Mouse (Mus musculus) T-helper 2 cell (primary cell): ENCODE measurements around the gene Ice1.

ENCODE experiments used
- in situ Hi-C: fragments of 300-600 bp; cut with MboI, MseI; formaldehyde crosslinking; loops from one replicate; pipeline ENCODE4 v1.15.1; 2025; ENCODE audit warnings: high pct_unique_total_duplicates

Gene Ice1

GRCm38 (mm10) chr13:70641381-70641780 is 3.9 kb upstream of the Ice1 start:
- in situ Hi-C loops: loop anchor here (5.0 to 25.0 kb wide), 2 partner anchors 196 to 829 kb away; partner anchors contain the start of gene Med10

- in situ Hi-C loops: loop anchor here (5.0 to 25.0 kb wide), 2 partner anchors 198 to 827 kb away; partner anchors contain the start of gene Med10
These were observed 2.2 kb upstream of the Ice1 start for GRCm38 (mm10) chr13:70639639-70640038.

- in situ Hi-C loops: loop anchor here (25.0 kb wide), 1 partner anchor 825 kb away; the partner anchor contains the start of gene Med10
These were observed 343 bp upstream of the Ice1 start for GRCm38 (mm10) chr13:70637662-70638291.

GRCm38 (mm10) chr13:70636706-70637105 is 728 bp downstream of the Ice1 start:
- in situ Hi-C loops: loop anchor here (25.0 kb wide), 1 partner anchor 824 kb away; the partner anchor contains the start of gene Med10

- in situ Hi-C loops: loop anchor here (25.0 kb wide), 1 partner anchor 823 kb away; the partner anchor contains the start of gene Med10
These were observed 1.8 kb downstream of the Ice1 start for GRCm38 (mm10) chr13:70635591-70635990.

- in situ Hi-C loops: loop anchor here (25.0 kb wide), 1 partner anchor 814 kb away; the partner anchor contains the start of gene Med10
These were observed 11.0 kb downstream of the Ice1 start for GRCm38 (mm10) chr13:70626416-70626815.

- in situ Hi-C loops: loop anchor here (25.0 kb wide), 1 partner anchor 813 kb away; the partner anchor contains the start of gene Med10
These were observed 11.8 kb downstream of the Ice1 start for GRCm38 (mm10) chr13:70625665-70626064.

- in situ Hi-C loops: no loop called here
These were observed 13.0 kb downstream of the Ice1 start for GRCm38 (mm10) chr13:70624445-70624844.

GRCm38 (mm10) chr13:70622461-70623057 is 14.9 kb downstream of the Ice1 start:
- in situ Hi-C loops: no loop called here

- in situ Hi-C loops: no loop called here
These were observed 15.9 kb downstream of the Ice1 start for GRCm38 (mm10) chr13:70621509-70621908.

- in situ Hi-C loops: no loop called here
These were observed 24.6 kb downstream of the Ice1 start for GRCm38 (mm10) chr13:70612837-70613236.

- in situ Hi-C loops: no loop called here
These were observed 26.7 kb downstream of the Ice1 start for GRCm38 (mm10) chr13:70610431-70611420.

- in situ Hi-C loops: no loop called here
These were observed 27.8 kb downstream of the Ice1 start for GRCm38 (mm10) chr13:70609632-70610031.

- in situ Hi-C loops: no loop called here
These were observed 32.1 kb downstream of the Ice1 start for GRCm38 (mm10) chr13:70605366-70605765.

GRCm38 (mm10) chr13:70604723-70605122 is 32.7 kb downstream of the Ice1 start:
- in situ Hi-C loops: no loop called here

GRCm38 (mm10) chr13:70601566-70601965 is 35.9 kb downstream of the Ice1 start:
- in situ Hi-C loops: no loop called here

- in situ Hi-C loops: loop anchor here (25.0 kb wide), 1 partner anchor 913 kb away; no protein-coding TSS in a partner anchor
These were observed 37.3 kb downstream of the Ice1 start for GRCm38 (mm10) chr13:70599964-70600619.

- in situ Hi-C loops: loop anchor here (25.0 kb wide), 1 partner anchor 912 kb away; no protein-coding TSS in a partner anchor
These were observed 38.5 kb downstream of the Ice1 start for GRCm38 (mm10) chr13:70598941-70599340.

- in situ Hi-C loops: loop anchor here (25.0 kb wide), 1 partner anchor 910 kb away; no protein-coding TSS in a partner anchor
These were observed 40.5 kb downstream of the Ice1 start for GRCm38 (mm10) chr13:70596901-70597300.

GRCm38 (mm10) chr13:70590248-70590762 is 47.1 kb downstream of the Ice1 start:
- in situ Hi-C loops: loop anchor here (25.0 kb wide), 1 partner anchor 903 kb away; no protein-coding TSS in a partner anchor
